Mouse (Mus musculus): Measurements from ENCODE around the gene Carmil2.

The Carmil2 gene

GRCm38 (mm10) chr8:105685796-105686308 lies at the start of gene Carmil2:
Gene Carmil2, plus strand, starts transcription at chr8:105686274.
- peak; percentile 88 for DNase-seq (ENCODE audit: low spot score)

GRCm38 (mm10) chr8:105636963-105637510 lies 49.0 kb upstream of the Carmil2 start, which contains the start of gene Agrp:
Gene Agrp, minus strand, starts transcription at chr8:105637393.
- DNase-seq (ENCODE audit: low spot score): peak; percentile 50

- DNase-seq (ENCODE audit: low spot score): peak; percentile 16
Measured at GRCm38 (mm10) chr8:105637601-105638041, 48.5 kb upstream of the Carmil2 start.

GRCm38 (mm10) chr8:105638510-105638909 lies 47.6 kb upstream of the Carmil2 start:
- DNase-seq (ENCODE audit: low spot score): peak; percentile 48

- no peak for DNase-seq (ENCODE audit: low spot score)
Measured at GRCm38 (mm10) chr8:105639835-105640234, 46.2 kb upstream of the Carmil2 start.

GRCm38 (mm10) chr8:105640511-105640910 lies 45.6 kb upstream of the Carmil2 start:
- no peak for DNase-seq (ENCODE audit: low spot score)

- no peak for DNase-seq (ENCODE audit: low spot score)
Measured at GRCm38 (mm10) chr8:105645205-105645604, 40.9 kb upstream of the Carmil2 start.

GRCm38 (mm10) chr8:105648929-105649328 lies 37.1 kb upstream of the Carmil2 start:
- no peak for DNase-seq (ENCODE audit: low spot score)

GRCm38 (mm10) chr8:105657641-105658040 lies 28.4 kb upstream of the Carmil2 start:
- no peak for DNase-seq (ENCODE audit: low spot score)

GRCm38 (mm10) chr8:105661167-105661566 lies 24.9 kb upstream of the Carmil2 start:
- DNase-seq (ENCODE audit: low spot score): peak; percentile 55

GRCm38 (mm10) chr8:105677891-105678290 lies 8.2 kb upstream of the Carmil2 start:
- no peak for DNase-seq (ENCODE audit: low spot score)

- no peak for DNase-seq (ENCODE audit: low spot score)
Measured at GRCm38 (mm10) chr8:105685325-105685724, 749 bp upstream of the Carmil2 start.

GRCm38 (mm10) chr8:105686551-105686950 lies 477 bp downstream of the Carmil2 start:
- DNase-seq (ENCODE audit: low spot score): no peak

GRCm38 (mm10) chr8:105687512-105687911 lies 1.4 kb downstream of the Carmil2 start:
- no peak for DNase-seq (ENCODE audit: low spot score)

- DNase-seq (ENCODE audit: low spot score): no peak
Measured at GRCm38 (mm10) chr8:105688242-105688752, 2.2 kb downstream of the Carmil2 start.

- DNase-seq (ENCODE audit: low spot score): no peak
Measured at GRCm38 (mm10) chr8:105689256-105689982, 3.3 kb downstream of the Carmil2 start.

GRCm38 (mm10) chr8:105689983-105690360 lies 3.9 kb downstream of the Carmil2 start:
- no peak for DNase-seq (ENCODE audit: low spot score)

GRCm38 (mm10) chr8:105690978-105691377 lies 4.9 kb downstream of the Carmil2 start:
- no peak for DNase-seq (ENCODE audit: low spot score)

GRCm38 (mm10) chr8:105692449-105693182 lies 6.5 kb downstream of the Carmil2 start:
- no peak for DNase-seq (ENCODE audit: low spot score)

- DNase-seq (ENCODE audit: low spot score): no peak
Measured at GRCm38 (mm10) chr8:105693648-105694047, 7.6 kb downstream of the Carmil2 start.

GRCm38 (mm10) chr8:105694051-105694799 lies 8.2 kb downstream of the Carmil2 start:
- no peak for DNase-seq (ENCODE audit: low spot score)

All from T-cell, adult 2 months (primary cell).